Comparison of ENCODE assay signal across 8 mouse cellular contexts in genomic region chr5:142718037-142718436, GRCm38 (mm10). TPM values are rescaled to one million over a fixed set of nuclear protein-coding genes. Genes with fewer than 3 reads are reported as not detected.
DNase-seq lines count a peak whose midpoint lies in the region; ATAC-seq and TF ChIP-seq lines count a peak whose summit lies in the region.

No protein-coding gene starts in this region.

- no peak for TF ChIP-seq EP300 in lung, postnatal 0 days (IDR thresholded peaks at IDR 0.05)

- H3K27ac ChIP-seq in heart, embryonic 16.5 days (ENCODE audit: low read length), result no peak overlapping the region
- no peak overlapping the region for H3K27ac ChIP-seq in lung, postnatal 0 days (ENCODE audit: low read length)

- peak; percentile 69 to 76 for DNase-seq in CD8-positive naive resting alpha-beta T cell, adult 2 months (ENCODE audit: low read depth in 2 of 2, low spot score in 2 of 2)
- DNase-seq in adrenal gland, postnatal 36 days, result peak; percentile 86 to 88
- peak; percentile 68 to 86 for DNase-seq in kidney, postnatal 25 days
- DNase-seq in lung, postnatal 0 days (ENCODE audit: low spot score), result peak; percentile 63
- peak; percentile 53 for DNase-seq in retina, adult 2 months (ENCODE audit: low read depth, low spot score)
- DNase-seq in thymus, postnatal 25 days, result peak; percentile 74

- peaks cover 5% of the 10 kb centered on the region; the same call in 1 of the 2 replicates for H3K27me3 ChIP-seq in heart, embryonic 16.5 days (ENCODE audit: control insufficient read depth, insufficient read depth, low read length)
- H3K27me3 ChIP-seq in lung, postnatal 0 days (replicated peaks; ENCODE audit: insufficient read depth, low read length), result no peaks in the 10 kb centered on the region

- peak; percentile 78 for ATAC-seq in erythroblast, adult 5-6 weeks (replicated peaks; ENCODE audit: low FRiP score, poor library complexity, severe bottlenecking)
- ATAC-seq in heart, embryonic 16.5 days (replicated peaks; ENCODE audit: extremely low read depth, insufficient read depth, low FRiP score), result peak; percentile 52; the same call in 1 of the 2 replicates
- ATAC-seq in lung, postnatal 0 days, result peak; percentile 44

- H3K4me1 ChIP-seq in heart, embryonic 16.5 days (ENCODE audit: control insufficient read depth, insufficient read depth, low read length), result no peaks in the 10 kb centered on the region
- H3K4me1 ChIP-seq in lung, postnatal 0 days (ENCODE audit: insufficient read depth, low read depth, low read length), result no peaks in the 10 kb centered on the region

- TF ChIP-seq CTCF in lung, postnatal 0 days (IDR thresholded peaks at IDR 0.05), result peak; percentile 96

- H3K4me3 ChIP-seq in heart, embryonic 16.5 days (ENCODE audit: low read length), result no peak overlapping the region
- no peak overlapping the region for H3K4me3 ChIP-seq in lung, postnatal 0 days (ENCODE audit: low read depth, low read length)

- H3K4me2 ChIP-seq in heart, embryonic 16.5 days (ENCODE audit: low read depth, low read length), result peak overlapping the region; percentile 33; the same call in 1 of the 2 replicates
- no peak overlapping the region for H3K4me2 ChIP-seq in lung, postnatal 0 days (replicated peaks; ENCODE audit: low read depth, low read length)

- no peaks in the 10 kb centered on the region for H3K36me3 ChIP-seq in heart, embryonic 16.5 days (ENCODE audit: control insufficient read depth, insufficient read depth)
- H3K36me3 ChIP-seq in lung, postnatal 0 days (ENCODE audit: insufficient read depth, low read length), result no peaks in the 10 kb centered on the region

- H3K9ac ChIP-seq in heart, embryonic 16.5 days (ENCODE audit: low read length), result no peak overlapping the region
- H3K9ac ChIP-seq in lung, postnatal 0 days (replicated peaks; ENCODE audit: low read depth), result no peak overlapping the region

- WGBS in heart, embryonic 16.5 days, result 12% methylated on average over 4 of the region's 4 CpGs
- WGBS in lung, postnatal 0 days, result 18% methylated on average over 4 of the region's 4 CpGs

- no peaks in the 10 kb centered on the region for H3K9me3 ChIP-seq in heart, embryonic 16.5 days (replicated peaks; ENCODE audit: control insufficient read depth, low read length)
- no peaks in the 10 kb centered on the region for H3K9me3 ChIP-seq in lung, postnatal 0 days (ENCODE audit: low read length)

RNA-seq across cellular contexts. Expression of gene Slc29a4, which starts 25.7 kb away (rescaled TPM):
- total RNA-seq in adrenal gland, postnatal 36 days (2021), result 10 to 100 TPM; 14.4 to 22.8 TPM
- total RNA-seq in erythroblast, adult 5-6 weeks (2015; ENCODE audit: low replicate concordance), result not detected in 2 replicates
- total RNA-seq in erythroblast, adult 5-6 weeks (2017; ENCODE audit: low replicate concordance), result not detected in 2 replicates
- polyA plus RNA-seq in heart, embryonic 16.5 days (2015; fragmentation: Nextera tagmentation; extraction: Ambion mirVana), result 1.1 and 1.4 TPM in 2 replicates
- polyA plus RNA-seq in lung, postnatal 0 days (2015; fragmentation: Nextera tagmentation; extraction: Ambion mirVana), result 2.3 TPM in 2 replicates

Comparison
In these comparisons a context has a peak if more than half of its experiments do, and no peak if none do; other contexts are left out.
1. RNA of gene Slc29a4, which starts 25.7 kb away (total RNA-seq): 14.4 to 22.8 TPM in adrenal gland, postnatal 36 days; not detected in erythroblast, adult 5-6 weeks; every median in the first group is over 10 times any median in the second.
2. Peak in every context shown above with its lines, with median percentiles within 50 percentile points of each other: DNase-seq and ATAC-seq.